Mouse (Mus musculus): ENCODE results near the gene Fyb.

GRCm38 (mm10) chr15:6588192-6588591, 65.5 kb downstream of the Fyb start:
- TF ChIP-seq CTCF (IDR thresholded peaks at IDR 0.05; ENCODE audit: control insufficient read depth, insufficient read depth, insufficient read length) (no peak), MAX (IDR thresholded peaks at IDR 0.05) (no peak), MYOG (IDR thresholded peaks at IDR 0.05; ENCODE audit: control insufficient read depth, extremely low read depth, insufficient read length) (no peak), USF1 (IDR thresholded peaks at IDR 0.05; ENCODE audit: low read depth) (no peak)
